Mouse (Mus musculus): ENCODE results near the gene Pitpnc1. TPM values are rescaled to one million over a fixed set of nuclear protein-coding genes. Genes with fewer than 3 reads are reported as not detected.

Pitpnc1 gene
- polyA plus RNA-seq, 1 experiment from 2014 or later: 5.0 TPM

GRCm38 (mm10) chr11:107276898-107277297 lies 193.6 kb downstream of the Pitpnc1 start:
- TF ChIP-seq EP300 (optimal IDR thresholded peaks at IDR 0.05) (no peak), CTCF (IDR thresholded peaks at IDR 0.05; ENCODE audit: low read depth) (no peak)
- Histone ChIP-seq H3K36me3 (ENCODE audit: control insufficient read depth, insufficient read depth, low read length) (no peaks in the 10 kb centered on the region), H3K27me3 (ENCODE audit: control insufficient read depth, insufficient read depth, low read length) (no peaks in the 10 kb centered on the region), H3K9ac (ENCODE audit: low read length) (no peak overlapping the region), H3K4me2 (replicated peaks; ENCODE audit: low read depth) (no peak overlapping the region), H3K4me3 (ENCODE audit: low read depth, low read length) (no peak overlapping the region), H3K4me1 (replicated peaks; ENCODE audit: control insufficient read depth, insufficient read depth) (no peaks in the 10 kb centered on the region; the same call in 1 of the 2 replicates), H3K27ac (replicated peaks) (no peak overlapping the region), H3K9me3 (ENCODE audit: control insufficient read depth, low read length) (no peaks in the 10 kb centered on the region)
- 52% methylated on average over 7 of the region's 7 CpGs for WGBS
- no peak; the same call in 1 of the 2 replicates for ATAC-seq (ENCODE audit: low FRiP score, low TSS enrichment)
- peak; percentile 24 for DNase-seq (ENCODE audit: low spot score)

- 68% methylated on average over 3 of the region's 3 CpGs for WGBS
- no peak for DNase-seq (ENCODE audit: low spot score)
- H3K4me2 ChIP-seq (replicated peaks; ENCODE audit: low read depth): no peak overlapping the region
- H3K4me3 ChIP-seq (ENCODE audit: low read depth, low read length): no peak overlapping the region
- H3K9me3 ChIP-seq (ENCODE audit: control insufficient read depth, low read length): no peaks in the 10 kb centered on the region
- H3K9ac ChIP-seq (ENCODE audit: low read length): no peak overlapping the region
- no peaks in the 10 kb centered on the region for H3K27me3 ChIP-seq (ENCODE audit: control insufficient read depth, insufficient read depth, low read length)
- TF ChIP-seq EP300 (optimal IDR thresholded peaks at IDR 0.05) (no peak), CTCF (IDR thresholded peaks at IDR 0.05; ENCODE audit: low read depth) (peak; percentile 45; the same call in 1 of the 2 replicates)
- H3K4me1 ChIP-seq (replicated peaks; ENCODE audit: control insufficient read depth, insufficient read depth): no peaks in the 10 kb centered on the region; the same call in 1 of the 2 replicates
- H3K27ac ChIP-seq (replicated peaks): no peak overlapping the region
- no peaks in the 10 kb centered on the region for H3K36me3 ChIP-seq (ENCODE audit: control insufficient read depth, insufficient read depth, low read length)
- ATAC-seq (ENCODE audit: low FRiP score, low TSS enrichment): no peak
Observed at GRCm38 (mm10) chr11:107276337-107276736, 194.2 kb downstream of the Pitpnc1 start.

- Histone ChIP-seq H3K9ac (ENCODE audit: low read length) (no peak overlapping the region), H3K4me2 (replicated peaks; ENCODE audit: low read depth) (no peak overlapping the region), H3K4me1 (replicated peaks; ENCODE audit: control insufficient read depth, insufficient read depth) (no peaks in the 10 kb centered on the region; the same call in 1 of the 2 replicates), H3K27ac (replicated peaks) (no peak overlapping the region), H3K4me3 (ENCODE audit: low read depth, low read length) (no peak overlapping the region), H3K36me3 (ENCODE audit: control insufficient read depth, insufficient read depth, low read length) (no peaks in the 10 kb centered on the region), H3K27me3 (ENCODE audit: control insufficient read depth, insufficient read depth, low read length) (no peaks in the 10 kb centered on the region), H3K9me3 (ENCODE audit: control insufficient read depth, low read length) (no peaks in the 10 kb centered on the region)
- 28% methylated on average over 6 of the region's 6 CpGs for WGBS
- ATAC-seq (ENCODE audit: low FRiP score, low TSS enrichment) (peak; percentile 63), DNase-seq (ENCODE audit: low spot score) (peak; percentile 66)
- TF ChIP-seq EP300 (optimal IDR thresholded peaks at IDR 0.05) (no peak), CTCF (IDR thresholded peaks at IDR 0.05; ENCODE audit: low read depth) (peak; percentile 86)
Observed at GRCm38 (mm10) chr11:107275902-107276301, 194.6 kb downstream of the Pitpnc1 start.

- no peak for DNase-seq (ENCODE audit: low spot score)
- 82% methylated on average over 9 of the region's 9 CpGs for WGBS
- no peak overlapping the region for H3K4me2 ChIP-seq (replicated peaks; ENCODE audit: low read depth)
- ATAC-seq (ENCODE audit: low FRiP score, low TSS enrichment): no peak
- no peak overlapping the region for H3K27ac ChIP-seq (replicated peaks)
- TF ChIP-seq CTCF (IDR thresholded peaks at IDR 0.05; ENCODE audit: low read depth): no peak
- TF ChIP-seq EP300 (optimal IDR thresholded peaks at IDR 0.05): no peak
- H3K27me3 ChIP-seq (ENCODE audit: control insufficient read depth, insufficient read depth, low read length): no peaks in the 10 kb centered on the region
- no peak overlapping the region for H3K4me3 ChIP-seq (ENCODE audit: low read depth, low read length)
- H3K9me3 ChIP-seq (ENCODE audit: control insufficient read depth, low read length): no peaks in the 10 kb centered on the region
- no peaks in the 10 kb centered on the region for H3K36me3 ChIP-seq (ENCODE audit: control insufficient read depth, insufficient read depth, low read length)
- H3K9ac ChIP-seq (ENCODE audit: low read length): no peak overlapping the region
- H3K4me1 ChIP-seq (replicated peaks; ENCODE audit: control insufficient read depth, insufficient read depth): no peaks in the 10 kb centered on the region; the same call in 1 of the 2 replicates
Observed at GRCm38 (mm10) chr11:107274206-107274605, 196.3 kb downstream of the Pitpnc1 start.

GRCm38 (mm10) chr11:107272351-107272975 lies 198.0 kb downstream of the Pitpnc1 start:
- no peaks in the 10 kb centered on the region; the same call in 1 of the 2 replicates for H3K4me1 ChIP-seq (replicated peaks; ENCODE audit: control insufficient read depth, insufficient read depth)
- TF ChIP-seq EP300 (optimal IDR thresholded peaks at IDR 0.05) (no peak), CTCF (IDR thresholded peaks at IDR 0.05; ENCODE audit: low read depth) (no peak)
- H3K36me3 ChIP-seq (ENCODE audit: control insufficient read depth, insufficient read depth, low read length): no peaks in the 10 kb centered on the region
- no peaks in the 10 kb centered on the region for H3K27me3 ChIP-seq (ENCODE audit: control insufficient read depth, insufficient read depth, low read length)
- no peak overlapping the region for H3K27ac ChIP-seq (replicated peaks)
- H3K4me3 ChIP-seq (ENCODE audit: low read depth, low read length): no peak overlapping the region
- DNase-seq (ENCODE audit: low spot score): peak; percentile 71
- WGBS: 47% methylated on average over 11 of the region's 11 CpGs
- H3K4me2 ChIP-seq (replicated peaks; ENCODE audit: low read depth): no peak overlapping the region
- ATAC-seq (ENCODE audit: low FRiP score, low TSS enrichment): no peak
- H3K9me3 ChIP-seq (ENCODE audit: control insufficient read depth, low read length): no peaks in the 10 kb centered on the region
- H3K9ac ChIP-seq (ENCODE audit: low read length): no peak overlapping the region

GRCm38 (mm10) chr11:107270564-107270963 lies 199.9 kb downstream of the Pitpnc1 start:
- ATAC-seq (ENCODE audit: low FRiP score, low TSS enrichment): no peak
- 67% methylated on average over 9 of the region's 9 CpGs for WGBS

More at GRCm38 (mm10) chr11:107270564-107270963, 199.9 kb downstream of the Pitpnc1 start:
- TF ChIP-seq EP300 (optimal IDR thresholded peaks at IDR 0.05): no peak
- no peak for TF ChIP-seq CTCF (IDR thresholded peaks at IDR 0.05; ENCODE audit: low read depth)
- H3K4me1 ChIP-seq (replicated peaks; ENCODE audit: control insufficient read depth, insufficient read depth): no peaks in the 10 kb centered on the region; the same call in 1 of the 2 replicates
- H3K9me3 ChIP-seq (ENCODE audit: control insufficient read depth, low read length): no peaks in the 10 kb centered on the region
- no peak for DNase-seq (ENCODE audit: low spot score)
- H3K36me3 ChIP-seq (ENCODE audit: control insufficient read depth, insufficient read depth, low read length): no peaks in the 10 kb centered on the region
- no peak overlapping the region for H3K4me2 ChIP-seq (replicated peaks; ENCODE audit: low read depth)
- H3K4me3 ChIP-seq (ENCODE audit: low read depth, low read length): no peak overlapping the region
- H3K9ac ChIP-seq (ENCODE audit: low read length): no peak overlapping the region
- H3K27ac ChIP-seq (replicated peaks): no peak overlapping the region
- H3K27me3 ChIP-seq (ENCODE audit: control insufficient read depth, insufficient read depth, low read length): no peaks in the 10 kb centered on the region

Measured in stomach, postnatal 0 days (tissue).